Mouse (Mus musculus): Measurements from ENCODE around the gene Ocln.

- TF ChIP-seq CTCF (IDR thresholded peaks at IDR 0.05; ENCODE audit: borderline replicate concordance, control insufficient read depth, extremely low read depth, insufficient read depth, low read length, poor library complexity) (no peak), POLR2A (IDR thresholded peaks at IDR 0.05; ENCODE audit: control insufficient read depth, extremely low read depth, insufficient read depth, low read length, poor library complexity) (no peak)
Observed at GRCm38 (mm10) chr13:100547269-100547668, 5.2 kb downstream of the Ocln start.

Measured in thymus, adult 2 months (tissue).